Mouse (Mus musculus): ENCODE measurements at regions not wholly inside any gene's neighbourhood (a gene's known extent, or its start where the extent isn't known, plus 50 kb on each side); places are given as distances from the start of the nearest gene placed in this dataset.

DNA sequence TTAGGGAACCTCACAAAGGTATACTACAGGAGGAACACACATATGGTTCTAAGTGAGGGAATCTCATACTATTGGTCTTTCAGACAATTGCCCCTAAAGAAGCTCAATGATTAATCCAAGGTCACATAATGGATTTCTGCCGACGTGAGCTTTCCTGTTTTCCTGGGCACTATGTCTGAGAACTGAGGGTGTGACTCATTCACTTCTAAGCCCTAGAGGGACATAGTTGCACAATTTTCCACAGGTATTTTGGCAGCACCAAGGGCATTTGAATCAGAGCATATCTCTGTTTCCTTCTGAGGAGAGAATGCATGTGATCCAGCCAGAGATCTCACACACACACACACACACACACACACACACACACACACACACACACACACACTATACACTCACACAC, 309.0 kb upstream of the Thbs1 start:
- TF ChIP-seq CTCF (IDR thresholded peaks at IDR 0.05; ENCODE audit: low read depth, low read length) (no peak), GATA1 (IDR thresholded peaks at IDR 0.05; ENCODE audit: borderline replicate concordance, low read length) (no peak), TAL1 (conservative IDR thresholded peaks at IDR 0.05; ENCODE audit: low read depth, low read length) (no peak)

Measured in G1E (cell line).